Mouse (Mus musculus): Measurements from ENCODE around the gene Plekhg1.

GRCm38 (mm10) chr10:3946871-3947270, 206.7 kb downstream of the Plekhg1 start:
- TF ChIP-seq E2F4 (IDR thresholded peaks at IDR 0.05; ENCODE audit: insufficient read depth) (no peak), POLR2A (IDR thresholded peaks at IDR 0.05; ENCODE audit: insufficient read length, low read depth) (no peak), TCF12 (IDR thresholded peaks at IDR 0.05; ENCODE audit: insufficient read depth, poor library complexity, severe bottlenecking) (no peak), USF1 (IDR thresholded peaks at IDR 0.05; ENCODE audit: low read depth) (no peak)

All from myocyte (in vitro differentiated cells).